Mouse (Mus musculus): ENCODE results near the gene Lrrc28.

Lrrc28 gene

GRCm38 (mm10) chr7:67644291-67644690, 777 bp downstream of the Lrrc28 start:
- no peak for DNase-seq

GRCm38 (mm10) chr7:67642955-67643354, 2.1 kb downstream of the Lrrc28 start:
- DNase-seq: no peak

- DNase-seq: no peak
Observed at GRCm38 (mm10) chr7:67639006-67639405, 6.1 kb downstream of the Lrrc28 start.

- DNase-seq: no peak
Observed at GRCm38 (mm10) chr7:67636161-67636560, 8.9 kb downstream of the Lrrc28 start.

GRCm38 (mm10) chr7:67634210-67634609, 10.9 kb downstream of the Lrrc28 start:
- DNase-seq: no peak

GRCm38 (mm10) chr7:67632380-67632779, 12.7 kb downstream of the Lrrc28 start:
- DNase-seq: peak; percentile 16

- DNase-seq: peak; percentile 89
Observed at GRCm38 (mm10) chr7:67630817-67631216, 14.3 kb downstream of the Lrrc28 start.

GRCm38 (mm10) chr7:67629681-67630080, 15.4 kb downstream of the Lrrc28 start:
- no peak for DNase-seq

GRCm38 (mm10) chr7:67626671-67627070, 18.4 kb downstream of the Lrrc28 start:
- no peak for DNase-seq

GRCm38 (mm10) chr7:67622151-67622550, 22.9 kb downstream of the Lrrc28 start:
- no peak for DNase-seq

- DNase-seq: peak; percentile 16
Observed at GRCm38 (mm10) chr7:67619836-67620235, 25.2 kb downstream of the Lrrc28 start.

- DNase-seq: no peak
Observed at GRCm38 (mm10) chr7:67618316-67618715, 26.8 kb downstream of the Lrrc28 start.

- no peak for DNase-seq
Observed at GRCm38 (mm10) chr7:67617646-67618045, 27.4 kb downstream of the Lrrc28 start.

GRCm38 (mm10) chr7:67616890-67617289, 28.2 kb downstream of the Lrrc28 start:
- DNase-seq: no peak

- DNase-seq: no peak
Observed at GRCm38 (mm10) chr7:67614464-67614861, 30.6 kb downstream of the Lrrc28 start.

- peak; percentile 10 for DNase-seq
Observed at GRCm38 (mm10) chr7:67613795-67614463, 31.1 kb downstream of the Lrrc28 start.

GRCm38 (mm10) chr7:67608348-67609024, 36.6 kb downstream of the Lrrc28 start:
- DNase-seq: no peak

- DNase-seq: no peak
Observed at GRCm38 (mm10) chr7:67607669-67608347, 37.3 kb downstream of the Lrrc28 start.

GRCm38 (mm10) chr7:67606250-67606649, 38.8 kb downstream of the Lrrc28 start:
- no peak for DNase-seq

- DNase-seq: no peak
Observed at GRCm38 (mm10) chr7:67605114-67605513, 40.0 kb downstream of the Lrrc28 start.

- DNase-seq: no peak
Observed at GRCm38 (mm10) chr7:67598050-67598449, 47.0 kb downstream of the Lrrc28 start.

- no peak for DNase-seq
Observed at GRCm38 (mm10) chr7:67596961-67597360, 48.1 kb downstream of the Lrrc28 start.

GRCm38 (mm10) chr7:67596322-67596721, 48.7 kb downstream of the Lrrc28 start:
- no peak for DNase-seq

GRCm38 (mm10) chr7:67593902-67594301, 51.2 kb downstream of the Lrrc28 start:
- DNase-seq: no peak
